Mouse (Mus musculus) heart, postnatal 14 days (tissue): Measurements from ENCODE around the gene Ube2e3. TPM values are rescaled to one million over a fixed set of nuclear protein-coding genes. Genes with fewer than 3 reads are reported as not detected.

Experiments used
- DNase-seq, 2 experiments: peaks; one replicate each; pipeline ENCODE4 v3.0.0; 2021 to 2022
- intact Hi-C: fragments of 180-260 bp; cut with DNase I; formaldehyde crosslinking; loops from one replicate; pipeline ENCODE4 v1.15.1; 2025
- total RNA-seq, 2 experiments: library from RNA; stranded (reverse); gene quantifications; 2 replicates each; pipeline ENCODE4 v1.2.3; 2021

The Ube2e3 gene
- total RNA-seq, 2 experiments from 2014 or later = 48.2 to 54.6 TPM

DNA sequence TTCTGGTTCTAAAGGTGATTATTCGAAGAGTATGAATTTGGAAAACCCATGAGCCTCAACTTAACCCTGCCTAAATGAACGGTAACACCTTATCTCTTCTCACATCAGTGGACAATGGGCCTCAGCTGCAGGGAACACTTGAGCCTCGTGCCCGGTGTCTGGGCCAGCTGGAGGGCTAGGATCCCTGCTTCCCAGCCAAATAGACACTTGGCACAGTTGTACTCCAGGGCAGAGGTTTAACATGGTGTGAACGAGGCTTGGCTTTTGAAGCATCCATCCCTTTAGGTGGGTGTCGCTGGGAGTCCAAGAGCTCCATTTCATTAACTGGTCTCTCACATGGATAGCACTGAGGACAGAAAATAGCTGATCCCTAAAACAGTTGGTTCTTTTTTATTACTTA is 102.2 kb downstream of the Ube2e3 start:
- intact Hi-C loops = no loop called here
- DNase-seq = no peak
